Mouse (Mus musculus) spleen, adult 12 weeks (tissue): ENCODE measurements around the gene Acp5.
A peak's percentile ranks its signal among the peaks of the same experiment; 100 is the strongest.

Source experiments
- DNase-seq: peaks from one replicate; pipeline ENCODE4 v3.0.0; 2022; ENCODE audit warnings: low spot score

The Acp5 gene

DNA sequence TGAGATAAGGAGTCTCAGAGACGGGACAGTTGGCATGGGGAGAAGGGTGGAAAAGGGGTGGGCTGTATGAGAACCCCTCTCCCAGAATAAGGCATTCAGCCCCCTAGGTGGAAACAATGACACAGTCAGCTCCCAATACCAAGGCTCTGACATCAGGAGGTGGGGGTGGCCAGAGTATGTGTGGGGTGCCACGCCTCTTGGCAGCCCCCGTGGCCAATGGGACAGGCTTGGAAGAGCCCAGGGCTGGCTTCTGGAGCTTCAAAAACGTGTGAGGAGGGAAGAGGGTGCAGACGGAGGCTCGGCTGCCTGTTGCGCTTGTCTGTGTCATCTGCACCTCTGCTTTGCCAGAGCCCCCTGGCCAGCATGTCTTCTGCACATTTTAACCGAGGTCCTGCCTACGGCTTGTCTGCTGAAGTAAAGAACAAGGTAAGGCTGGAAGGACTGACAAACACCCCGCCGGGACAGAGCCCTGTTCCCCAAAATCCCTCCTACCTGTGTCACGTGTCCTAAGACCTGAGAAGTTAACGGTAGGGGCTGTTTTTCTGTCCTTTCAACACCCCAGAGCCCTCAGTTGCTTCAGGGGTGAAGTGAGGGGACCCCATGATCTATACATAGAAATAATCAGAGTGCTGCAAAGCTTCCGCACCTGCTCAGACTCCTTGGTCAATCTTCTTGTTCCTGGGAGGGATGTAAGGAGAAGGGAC lies 36.4 kb downstream of the Acp5 start, which contains the start of gene Cnn1:
Cnn1 (plus strand) TSS at position 224 of the 704 bp plus-strand sequence.
- DNase-seq: no peak

- DNase-seq: peak; percentile 73
These were observed 39.6 kb downstream of the Acp5 start for GRCm38 (mm10) chr9:22095854-22096307.

GRCm38 (mm10) chr9:22092746-22093145 lies 42.8 kb downstream of the Acp5 start:
- no peak for DNase-seq

DNA sequence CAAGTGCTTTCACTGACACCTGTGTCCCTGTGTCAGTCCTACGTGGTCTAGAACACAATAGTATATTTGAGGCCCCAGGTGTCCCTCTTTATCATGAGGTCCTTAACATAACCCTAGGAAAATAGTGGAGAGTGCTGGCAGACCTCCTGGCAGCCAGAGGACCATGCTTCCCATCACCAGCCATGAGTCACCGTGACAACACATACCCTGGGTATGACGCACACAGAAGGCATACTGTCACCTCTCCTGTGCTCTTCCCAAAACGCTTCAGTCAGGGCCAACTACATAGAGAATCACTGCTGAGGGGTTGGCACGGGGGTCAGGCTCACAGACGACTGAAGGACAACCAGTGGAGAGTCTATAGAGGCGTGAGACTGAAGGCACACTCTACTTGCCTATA lies 45.5 kb downstream of the Acp5 start:
- DNase-seq: no peak

DNA sequence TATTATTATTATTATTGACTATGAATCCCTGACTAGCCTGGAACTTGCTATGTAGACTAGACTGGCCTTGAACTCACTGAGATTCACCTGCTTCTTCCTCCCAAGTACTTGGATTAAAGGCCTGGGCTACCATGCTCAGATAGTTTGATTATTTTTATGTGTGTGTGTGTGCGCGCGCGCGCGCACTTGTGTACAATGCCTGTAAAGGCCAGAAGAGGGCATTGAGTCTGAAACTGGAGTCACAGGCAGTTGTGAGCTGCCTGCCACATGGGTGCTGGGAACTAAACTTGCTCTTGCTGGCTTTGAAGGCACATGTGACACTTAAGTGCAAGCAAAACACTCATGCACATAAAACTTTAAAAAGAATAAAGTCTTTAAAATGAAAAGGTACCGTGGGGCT lies 46.2 kb downstream of the Acp5 start:
- no peak for DNase-seq

GRCm38 (mm10) chr9:22087034-22087618 lies 48.4 kb downstream of the Acp5 start:
- DNase-seq: no peak

DNA sequence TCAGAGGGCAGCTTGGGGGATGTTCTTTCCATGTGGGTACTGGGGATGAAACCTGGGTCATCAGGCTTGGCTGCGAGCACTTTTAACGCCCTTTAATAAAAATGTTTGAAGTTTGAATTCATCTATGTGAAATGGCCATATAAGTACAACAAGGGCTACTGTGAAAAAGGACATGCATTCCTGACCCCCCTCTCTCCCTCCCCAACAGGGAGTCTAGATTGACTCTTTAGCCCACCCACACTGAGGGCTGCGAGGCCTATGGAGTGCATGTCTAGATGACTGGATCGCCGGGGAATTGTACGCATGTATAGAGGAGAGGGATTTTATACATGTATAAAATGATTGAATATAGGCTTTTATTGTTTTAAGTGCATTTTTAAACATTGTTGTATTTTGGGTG lies 49.5 kb downstream of the Acp5 start:
- no peak for DNase-seq

- peak; percentile 88 for DNase-seq
These were observed 50.3 kb downstream of the Acp5 start, which contains the start of gene Ecsit for GRCm38 (mm10) chr9:22085022-22085834. Ecsit (minus strand) TSS chr9:22085438.

DNA sequence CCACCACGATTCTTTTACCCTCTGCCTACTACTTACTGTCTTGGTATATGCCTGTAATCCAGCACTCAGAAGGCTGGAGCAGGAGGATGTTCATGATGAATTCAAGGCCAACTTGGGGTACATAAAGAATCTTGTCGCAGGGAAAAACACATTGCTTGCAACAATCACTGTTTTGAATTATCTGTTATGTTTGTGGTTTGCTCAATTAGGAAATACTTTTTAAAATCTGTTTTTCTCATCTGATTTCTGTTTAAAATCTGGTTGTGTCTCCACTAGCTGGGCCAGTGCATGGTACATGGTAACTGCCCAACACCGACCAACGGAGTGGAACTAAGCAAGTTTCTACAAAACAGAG lies 50.9 kb downstream of the Acp5 start:
- DNase-seq: no peak
